Mouse (Mus musculus) CH12.LX (cell line): ENCODE measurements at regions not wholly inside any gene's neighbourhood (a gene's known extent, or its start where the extent isn't known, plus 50 kb on each side); places are given as distances from the start of the nearest gene placed in this dataset.
A peak's percentile ranks its signal among the peaks of the same experiment; 100 is the strongest.

Source experiments
- DNase-seq: peaks from one replicate; pipeline ENCODE4 v3.0.0-alpha.2; 2013; ENCODE audit errors: extremely low read depth
- H3K27ac ChIP-seq: 2 replicates; pipeline ENCODE4 v1.5.1; 2012; ENCODE audit warnings: low read depth, mild to moderate bottlenecking, control low read depth, moderate library complexity; ENCODE audit not compliant: insufficient read depth
- H3K27me3 ChIP-seq: replicated peaks from 2 replicates; pipeline ENCODE3; 2012; ENCODE audit warnings: inconsistent platforms
- H3K36me3 ChIP-seq, 2 experiments: replicated peaks in 1 of 2; 2 replicates each; pipeline versions ENCODE3 to v1.6.1; 2012; ENCODE audit warnings: inconsistent platforms in 1 of 2, low read length in 1 of 2, mild to moderate bottlenecking in 1 of 2, mixed read lengths in 1 of 2, moderate library complexity in 1 of 2; ENCODE audit not compliant: control insufficient read depth in 1 of 2, insufficient read depth in 1 of 2
- H3K4me1 ChIP-seq, 2 experiments: 2 replicates each; pipeline ENCODE4 v1.6.1; 2012; ENCODE audit warnings: inconsistent platforms in 1 of 2, moderate library complexity in 1 of 2; ENCODE audit not compliant: insufficient read depth in 2 of 2, control insufficient read depth in 1 of 2
- H3K4me2 ChIP-seq: 2 replicates; pipeline ENCODE4 v1.6.1; 2012; ENCODE audit warnings: low read depth, mild to moderate bottlenecking, control low read depth; ENCODE audit not compliant: poor library complexity, insufficient read depth, severe bottlenecking
- H3K4me3 ChIP-seq, 3 experiments: fragments of 150-350 bp in 1 of 3; sonication (generic) in 1 of 3; replicated peaks in 1 of 3; 2 replicates each; pipeline versions ENCODE3 to v1.5.1; 2011 to 2012; ENCODE audit warnings: low read depth in 2 of 3, low read length in 2 of 3, mild to moderate bottlenecking in 2 of 3, moderate library complexity in 2 of 3, control low read depth in 1 of 3, improper control_type of control experiment in 1 of 3, inconsistent platforms in 1 of 3, mixed read lengths in 1 of 3; ENCODE audit not compliant: poor library complexity in 1 of 3
- H3K79me2 ChIP-seq: replicated peaks from 2 replicates; pipeline ENCODE4 v1.6.1; 2012; ENCODE audit warnings: mild to moderate bottlenecking, moderate library complexity; ENCODE audit not compliant: control insufficient read depth, poor library complexity, insufficient read depth, severe bottlenecking; ENCODE audit errors: extremely low read depth
- H3K9ac ChIP-seq: 2 replicates; pipeline ENCODE4 v1.6.1; 2012; ENCODE audit warnings: low read depth, mild to moderate bottlenecking, control low read depth, moderate library complexity; ENCODE audit not compliant: insufficient read depth
- H3K9me3 ChIP-seq: replicated peaks from 2 replicates; pipeline ENCODE3; 2012; ENCODE audit warnings: low read length, inconsistent platforms, mixed read lengths
- CHD2 ChIP-seq: IDR thresholded peaks from 2 replicates; pipeline ENCODE4 v1.6.1; 2011; ENCODE audit warnings: low read length, improper control_type of control experiment
- E2F4 ChIP-seq: IDR thresholded peaks from 2 replicates; pipeline ENCODE4 v1.6.1; 2011; ENCODE audit warnings: low read depth, low read length, improper control_type of control experiment; ENCODE audit not compliant: insufficient replicate concordance
- ELF1 ChIP-seq: IDR thresholded peaks from 2 replicates; pipeline ENCODE4 v1.6.1; 2014; ENCODE audit warnings: low read depth, mild to moderate bottlenecking, inconsistent platforms, low read length, improper control_type of control experiment
- EP300 ChIP-seq: IDR thresholded peaks from 2 replicates; pipeline ENCODE4 v1.6.1; 2011; ENCODE audit warnings: low read length, improper control_type of control experiment
- HCFC1 ChIP-seq: IDR thresholded peaks from 2 replicates; pipeline ENCODE4 v1.6.1; 2012; ENCODE audit warnings: low read depth, mild to moderate bottlenecking, inconsistent platforms, low read length, improper control_type of control experiment
- JUN ChIP-seq: IDR thresholded peaks from 2 replicates; pipeline ENCODE4 v1.6.1; 2011; ENCODE audit warnings: low read depth, mild to moderate bottlenecking, low read length, improper control_type of control experiment, moderate library complexity; ENCODE audit not compliant: insufficient read depth
- JUND ChIP-seq: conservative IDR thresholded peaks from 2 replicates; pipeline ENCODE4 v1.6.1; 2011; ENCODE audit warnings: low read depth, low read length, improper control_type of control experiment
- KAT2A ChIP-seq: IDR thresholded peaks from 2 replicates; pipeline ENCODE4 v1.6.1; 2012; ENCODE audit warnings: low read length, improper control_type of control experiment, inconsistent platforms; ENCODE audit not compliant: insufficient replicate concordance
- MXI1 ChIP-seq: IDR thresholded peaks from 2 replicates; pipeline ENCODE4 v1.6.1; 2011; ENCODE audit warnings: mild to moderate bottlenecking, low read depth, low read length, improper control_type of control experiment
- MYC ChIP-seq: IDR thresholded peaks from 2 replicates; pipeline ENCODE4 v1.6.1; 2011; ENCODE audit warnings: low read depth, mild to moderate bottlenecking, improper control_type of control experiment, low read length
- NELFE ChIP-seq: IDR thresholded peaks from 2 replicates; pipeline ENCODE4 v1.6.1; 2011; ENCODE audit warnings: low read depth, low read length, improper control_type of control experiment
- NRF1 ChIP-seq: IDR thresholded peaks from 2 replicates; pipeline ENCODE4 v1.6.1; 2014; ENCODE audit warnings: low read depth, mild to moderate bottlenecking, inconsistent platforms, low read length, improper control_type of control experiment, moderate library complexity
- RAD21 ChIP-seq: IDR thresholded peaks from 2 replicates; pipeline ENCODE4 v1.6.1; 2011; ENCODE audit warnings: low read depth, mild to moderate bottlenecking, low read length, improper control_type of control experiment, moderate library complexity
- SIN3A ChIP-seq: IDR thresholded peaks from 2 replicates; pipeline ENCODE4 v1.6.1; 2012; ENCODE audit warnings: low read length, improper control_type of control experiment, inconsistent platforms
- TBP ChIP-seq: conservative IDR thresholded peaks from 2 replicates; pipeline ENCODE4 v1.6.1; 2011; ENCODE audit warnings: low read depth, low read length, improper control_type of control experiment
- TCF12 ChIP-seq: IDR thresholded peaks from 2 replicates; pipeline ENCODE4 v1.6.1; 2014; ENCODE audit warnings: low read depth, mild to moderate bottlenecking, inconsistent platforms, low read length, improper control_type of control experiment
- dilution Hi-C: fragments of 300-500 bp; cut with MboI; formaldehyde crosslinking; loops from 2 replicates; pipeline ENCODE4 v1.14.3; 2020; ENCODE audit warnings: low sequenced_read_pairs; ENCODE audit not compliant: extremely low pct_unique_long_range_greater_than_20kb, extremely low pct_ligation_motif_present
- in situ Hi-C: fragments of 300-500 bp; cut with MboI; formaldehyde crosslinking; loops from 3 replicates; pipeline ENCODE4 v1.14.3; 2019; ENCODE audit warnings: low sequenced_read_pairs, low pct_ligation_motif_present, low pct_unique_long_range_greater_than_20kb, mixed read lengths

- H3K9me3 ChIP-seq: no peaks in the 10 kb centered on the region
- TF ChIP-seq MXI1 (no peak), TCF12 (peak; percentile 3; the same call in 1 of the 2 replicates), E2F4 (no peak)
- TF ChIP-seq, all 38 proteins: peak for 1
- no peak overlapping the region for H3K27ac ChIP-seq
- no peak overlapping the region for H3K9ac ChIP-seq
- dilution Hi-C loops (no loop called here), in situ Hi-C loops (no loop called here)
- peak; percentile 41 for DNase-seq
- H3K79me2 ChIP-seq: no peaks in the 10 kb centered on the region
- peaks cover 15 to 36% of the 10 kb centered on the region in 2 experiments for H3K4me1 ChIP-seq
- H3K4me3 ChIP-seq: no peak overlapping the region
- no peaks in the 10 kb centered on the region for H3K36me3 ChIP-seq
- H3K27me3 ChIP-seq: no peaks in the 10 kb centered on the region
- peak overlapping the region; percentile 34; the same call in 1 of the 2 replicates for H3K4me2 ChIP-seq
These were observed 117.6 kb upstream of the Frmd6 start for GRCm38 (mm10) chr12:70707629-70708289.

DNA sequence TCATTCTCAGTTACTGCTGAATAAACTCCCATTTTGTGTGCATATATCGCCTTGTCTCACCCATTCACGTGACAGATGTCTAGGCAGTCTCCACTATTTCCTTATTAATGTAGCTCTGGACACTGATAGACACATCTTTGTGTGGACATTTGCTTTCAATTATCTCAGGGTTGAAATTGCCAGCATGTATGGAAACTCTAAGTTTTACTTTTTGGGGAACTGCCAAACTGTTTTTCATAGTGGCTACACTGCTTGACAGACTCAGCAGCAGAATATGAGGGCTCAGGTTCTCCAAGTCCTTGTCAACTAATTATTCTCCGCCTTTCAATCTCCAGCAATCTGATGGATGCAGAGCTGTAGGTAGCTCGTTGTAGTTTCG is 117.0 kb upstream of the Frmd6 start:
- TF ChIP-seq SIN3A (no peak), ELF1 (no peak), KAT2A (no peak), NRF1 (no peak), MYC (no peak), JUND (no peak), CHD2 (no peak), JUN (no peak), NELFE (no peak), MXI1 (no peak), TCF12 (no peak), TBP (no peak), RAD21 (no peak), EP300 (no peak), HCFC1 (no peak)
- dilution Hi-C loops: no loop called here
- Histone ChIP-seq H3K27me3 (no peaks in the 10 kb centered on the region), H3K4me2 (no peak overlapping the region), H3K36me3 (no peaks in the 10 kb centered on the region), H3K9me3 (no peaks in the 10 kb centered on the region), H3K79me2 (no peaks in the 10 kb centered on the region), H3K4me3 (no peak overlapping the region), H3K27ac (no peak overlapping the region), H3K9ac (no peak overlapping the region), H3K4me1 (peaks cover 20 to 41% of the 10 kb centered on the region in 2 experiments)
- DNase-seq: no peak
- in situ Hi-C loops: no loop called here
